Mouse (Mus musculus) frontal cortex, postnatal 36 days (tissue): Measurements from ENCODE around the gene Gm30191.
"Not testable (repeated sequence)": the region's sequence is repeated elsewhere in the genome, so short reads cannot be mapped to it uniquely, and the experiment has no call there.

Experiments used
- DNase-seq, 2 experiments: peaks; one replicate each; pipeline ENCODE4 v3.0.0; 2022; ENCODE audit warnings: low spot score in 2 of 2

The Gm30191 gene

GRCm38 (mm10) chr4:134251241-134252130 lies 4.8 kb downstream of the Gm30191 start:
- peak; percentile 33 to 48 for DNase-seq

GRCm38 (mm10) chr4:134252131-134252910 lies 5.6 kb downstream of the Gm30191 start:
- DNase-seq: no peak

GRCm38 (mm10) chr4:134252911-134253721 lies 6.4 kb downstream of the Gm30191 start:
- DNase-seq: no peak

- DNase-seq: no peak
Observed at GRCm38 (mm10) chr4:134253722-134254324, 7.1 kb downstream of the Gm30191 start, which contains the start of gene Grrp1. Grrp1 (minus strand) TSS chr4:134254106.

- DNase-seq: no peak
Observed at GRCm38 (mm10) chr4:134254835-134255234, 8.1 kb downstream of the Gm30191 start.

GRCm38 (mm10) chr4:134255854-134256253 lies 9.1 kb downstream of the Gm30191 start:
- DNase-seq: no peak

- no peak for DNase-seq
Observed at GRCm38 (mm10) chr4:134256407-134257197, 9.9 kb downstream of the Gm30191 start.

- DNase-seq: no peak
Observed at GRCm38 (mm10) chr4:134257198-134258009, 10.7 kb downstream of the Gm30191 start.

- DNase-seq: no peak
Observed at GRCm38 (mm10) chr4:134258354-134258753, 11.6 kb downstream of the Gm30191 start.

- peak; percentile 39 to 49 for DNase-seq
Observed at GRCm38 (mm10) chr4:134263191-134263590, 16.5 kb downstream of the Gm30191 start.

- DNase-seq: no peak
Observed at GRCm38 (mm10) chr4:134265860-134266585, 19.3 kb downstream of the Gm30191 start.

GRCm38 (mm10) chr4:134268102-134268655 lies 21.4 kb downstream of the Gm30191 start:
- DNase-seq: no peak

GRCm38 (mm10) chr4:134269622-134270021 lies 22.9 kb downstream of the Gm30191 start:
- DNase-seq: not testable (repeated sequence)

GRCm38 (mm10) chr4:134271979-134272378 lies 25.2 kb downstream of the Gm30191 start:
- no peak for DNase-seq

- DNase-seq: no peak
Observed at GRCm38 (mm10) chr4:134272731-134273416, 26.1 kb downstream of the Gm30191 start.

- DNase-seq: no peak
Observed at GRCm38 (mm10) chr4:134273417-134274345, 26.9 kb downstream of the Gm30191 start.

- DNase-seq: no peak
Observed at GRCm38 (mm10) chr4:134284942-134285341, 38.2 kb downstream of the Gm30191 start.
